In the genomic region with DNA sequence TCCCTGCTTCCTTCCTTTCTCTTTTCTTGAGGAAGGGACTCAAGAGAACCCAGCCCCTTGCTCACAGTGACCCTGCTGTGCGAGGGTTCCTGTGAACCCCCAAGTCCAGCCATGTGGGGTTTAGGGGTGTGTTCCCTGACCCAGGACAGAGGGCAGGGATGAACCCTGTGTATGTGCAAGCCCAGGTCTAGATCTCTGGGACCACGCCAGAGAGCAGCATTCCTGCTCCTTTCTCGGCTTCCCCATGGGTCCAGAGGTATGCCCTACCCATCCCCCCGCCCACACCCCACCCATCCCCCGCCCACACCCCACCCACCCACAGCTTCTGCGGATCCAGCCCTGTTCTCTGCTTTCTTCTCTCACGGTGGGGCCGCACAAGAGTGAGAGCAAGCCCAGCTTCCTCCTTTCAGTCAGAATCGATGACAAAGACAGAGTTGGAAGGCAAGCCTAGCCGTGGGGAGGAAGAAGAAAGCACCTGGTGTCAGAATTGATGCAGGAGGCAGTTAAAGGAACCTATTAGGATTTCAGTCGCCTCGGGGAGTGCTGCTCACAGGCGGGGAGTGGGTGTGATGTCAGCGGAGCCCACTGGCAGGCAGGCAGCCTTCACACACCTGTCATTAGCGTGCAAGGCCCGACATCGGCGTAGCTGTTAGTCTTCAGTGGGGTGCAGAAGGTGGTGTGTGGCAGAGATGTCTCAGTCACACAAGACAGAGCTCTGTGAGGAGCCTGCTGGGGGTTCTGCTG, we compare ENCODE assay signal across 10 mouse cellular contexts. TPM values are rescaled to one million over a fixed set of nuclear protein-coding genes. Genes with fewer than 3 reads are reported as not detected.
DNase-seq lines count a peak whose midpoint lies in the region; ATAC-seq and TF ChIP-seq lines count a peak whose summit lies in the region.
"Had no signal": no experiment of that assay in that cellular context is flagged by ENCODE, and none has a peak within 500 bp of the region (broad histone marks: within the 10 kb centered on the region; RNA-seq: fewer than 3 reads in every experiment).

No protein-coding gene starts in this region.

- H3K36me3 ChIP-seq in forebrain, embryonic 11.5 days (ENCODE audit: control insufficient read depth, insufficient read depth, low read length), result no peaks in the 10 kb centered on the region
- H3K36me3 ChIP-seq in limb, embryonic 13.5 days, result no peaks in the 10 kb centered on the region
- H3K36me3 ChIP-seq in kidney, embryonic 14.5 days (ENCODE audit: control insufficient read depth, insufficient read depth, low read length), result no peaks in the 10 kb centered on the region
- H3K36me3 ChIP-seq in kidney, adult 2 months (ENCODE audit: control insufficient read depth, insufficient read depth, low read length), result no peaks in the 10 kb centered on the region

- no peaks in the 10 kb centered on the region; the same call in 1 of the 2 replicates for H3K4me1 ChIP-seq in forebrain, embryonic 11.5 days (replicated peaks; ENCODE audit: control insufficient read depth, insufficient read depth, low read length)
- peaks cover 47% of the 10 kb centered on the region for H3K4me1 ChIP-seq in limb, embryonic 13.5 days
- peaks cover 15% of the 10 kb centered on the region for H3K4me1 ChIP-seq in kidney, embryonic 14.5 days (ENCODE audit: control insufficient read depth, insufficient read depth, low read length)
- H3K4me1 ChIP-seq in kidney, adult 2 months (ENCODE audit: control insufficient read depth, insufficient read depth, low read length), result peaks cover 3% of the 10 kb centered on the region; the same call in 1 of the 2 replicates

- no peak overlapping the region for H3K4me2 ChIP-seq in forebrain, embryonic 11.5 days (ENCODE audit: low read depth, low read length, severe bottlenecking)
- peak overlapping the region; percentile 46 for H3K4me2 ChIP-seq in limb, embryonic 13.5 days (replicated peaks)
- no peak overlapping the region for H3K4me2 ChIP-seq in kidney, embryonic 14.5 days (replicated peaks; ENCODE audit: low read depth, low read length)

- no peak for TF ChIP-seq CTCF in kidney, adult 2 months (conservative IDR thresholded peaks at IDR 0.05; ENCODE audit: insufficient read depth, insufficient read length, low read depth, low read length)

- ATAC-seq in forebrain, embryonic 11.5 days (replicated peaks; ENCODE audit: low FRiP score), result no peak
- ATAC-seq in limb, embryonic 13.5 days (ENCODE audit: low FRiP score, low read depth), result no peak
- no peak for ATAC-seq in kidney, embryonic 14.5 days (ENCODE audit: low FRiP score, low TSS enrichment)

- peak; percentile 40 for DNase-seq in right cerebral cortex, adult 18-20 months
- DNase-seq in right cerebral cortex, postnatal 14 days, result no peak
- DNase-seq in forebrain, embryonic 11.5 days (ENCODE audit: low spot score), result no peak
- peak; percentile 6 to 14 for DNase-seq in thymus, postnatal 36 days
- no peak for DNase-seq in left cerebral cortex, postnatal 4 days
- DNase-seq in kidney, adult 2 months, result no peak
- DNase-seq: kidney, adult 8-10 months; lung, adult 2 months had no signal

- peak overlapping the region; percentile 24; the same call in 1 of the 2 replicates for H3K9ac ChIP-seq in forebrain, embryonic 11.5 days (ENCODE audit: low read length)
- H3K9ac ChIP-seq in limb, embryonic 13.5 days, result no peak overlapping the region
- no peak overlapping the region for H3K9ac ChIP-seq in kidney, embryonic 14.5 days (ENCODE audit: low read depth, low read length)

- H3K27ac ChIP-seq in forebrain, embryonic 11.5 days (ENCODE audit: low read depth, low read length), result no peak overlapping the region
- H3K27ac ChIP-seq in limb, embryonic 13.5 days, result no peak overlapping the region
- no peak overlapping the region for H3K27ac ChIP-seq in kidney, embryonic 14.5 days (ENCODE audit: low read depth, low read length)
- no peak overlapping the region for H3K27ac ChIP-seq in kidney, adult 2 months (ENCODE audit: insufficient read depth, low read depth, low read length)

- intact Hi-C loops in left cerebral cortex, postnatal 4 days (cut with DNase I), result no loop called here

- 25% methylated on average over 18 of the region's 18 CpGs for WGBS in forebrain, embryonic 11.5 days
- WGBS in limb, embryonic 13.5 days, result 9% methylated on average over 18 of the region's 18 CpGs
- 16% methylated on average over 18 of the region's 18 CpGs for WGBS in kidney, embryonic 14.5 days
- 45% methylated on average over 18 of the region's 18 CpGs for WGBS in kidney, adult 2 months

- H3K4me3 ChIP-seq in forebrain, embryonic 11.5 days (ENCODE audit: low read depth, low read length), result no peak overlapping the region
- 0 out of 2 replicates have a peak overlapping the region, but pooled peaks have one; percentile 1 for H3K4me3 ChIP-seq in limb, embryonic 13.5 days
- no peak overlapping the region for H3K4me3 ChIP-seq in kidney, embryonic 14.5 days (ENCODE audit: low read length)
- H3K4me3 ChIP-seq in kidney, adult 2 months (ENCODE audit: insufficient read depth, low read depth, low read length), result no peak overlapping the region

- TF ChIP-seq POLR2A in kidney, adult 2 months (IDR thresholded peaks at IDR 0.05; ENCODE audit: low read depth, low read length), result no peak

- no peaks in the 10 kb centered on the region for H3K9me3 ChIP-seq in forebrain, embryonic 11.5 days (ENCODE audit: control insufficient read depth, low read length)
- no peaks in the 10 kb centered on the region for H3K9me3 ChIP-seq in limb, embryonic 13.5 days
- H3K9me3 ChIP-seq in kidney, embryonic 14.5 days (ENCODE audit: control insufficient read depth, low read length), result no peaks in the 10 kb centered on the region

- no peaks in the 10 kb centered on the region for H3K27me3 ChIP-seq in forebrain, embryonic 11.5 days (ENCODE audit: control insufficient read depth, insufficient read depth, low read length)
- no peaks in the 10 kb centered on the region for H3K27me3 ChIP-seq in limb, embryonic 13.5 days
- no peaks in the 10 kb centered on the region; the same call in 1 of the 2 replicates for H3K27me3 ChIP-seq in kidney, embryonic 14.5 days (ENCODE audit: control insufficient read depth, insufficient read depth, low read length)
- H3K27me3 ChIP-seq in kidney, adult 2 months (replicated peaks; ENCODE audit: control insufficient read depth, insufficient read depth, low read length), result no peaks in the 10 kb centered on the region

RNA-seq across cellular contexts. Expression of a gene that starts 41.6 kb away (rescaled TPM):
- not detected in 2 replicates for polyA plus RNA-seq in forebrain, embryonic 11.5 days (2014; fragmentation: Nextera tagmentation; extraction: Ambion mirVana)
- not detected in 2 replicates for polyA plus RNA-seq in limb, embryonic 13.5 days (2015; fragmentation: Nextera tagmentation; extraction: Ambion mirVana)
- 0.09 TPM in 1 of 2 replicates, not detected in the other for polyA plus RNA-seq in kidney, embryonic 14.5 days (2014; fragmentation: Nextera tagmentation; extraction: Ambion mirVana)
- total RNA-seq in left cerebral cortex, postnatal 4 days (2021), result not detected
- polyA plus RNA-seq in kidney, adult 2 months (2012; rRNA removed), result 0.05 TPM in 1 of 2 replicates, not detected in the other
- polyA plus RNA-seq: lung, adult 2 months had no signal

Comparison
In these comparisons a context has a peak if more than half of its experiments do, and no peak if none do; other contexts are left out.
1. DNase-seq: peak in right cerebral cortex, adult 18-20 months (single experiment) and thymus, postnatal 36 days (2 of 2); none in right cerebral cortex, postnatal 14 days (single experiment), forebrain, embryonic 11.5 days (single experiment), left cerebral cortex, postnatal 4 days (single experiment) and kidney, adult 2 months (single experiment).